In the genomic region with DNA sequence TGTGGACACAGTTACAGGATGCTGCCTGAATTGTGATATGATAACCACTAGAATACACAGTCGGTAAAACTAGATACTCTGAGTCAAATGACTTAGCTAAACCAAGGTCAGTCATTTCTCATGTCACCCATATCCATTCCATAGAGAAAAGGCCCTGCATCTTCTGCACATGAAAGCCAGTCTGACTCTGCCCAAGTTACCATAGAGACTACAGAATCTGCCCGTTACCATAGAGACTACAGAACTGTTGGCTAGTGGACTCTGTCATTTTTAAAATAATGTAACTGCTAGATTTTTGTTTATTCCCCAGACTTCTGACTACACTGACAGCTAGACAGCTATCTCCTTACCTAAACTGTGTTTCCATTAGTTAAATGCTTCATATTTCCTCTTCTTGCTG, we compare ENCODE assay signal across 21 mouse cellular contexts. TPM values are rescaled to one million over a fixed set of nuclear protein-coding genes. Genes with fewer than 3 reads are reported as not detected.
A peak's percentile ranks its signal among the peaks of the same experiment; 100 is the strongest.
DNase-seq lines count a peak whose midpoint lies in the region; ATAC-seq lines count a peak whose summit lies in the region.
"Had no signal": no experiment of that assay in that cellular context is flagged by ENCODE, and none has a peak within 500 bp of the region (broad histone marks: within the 10 kb centered on the region; RNA-seq: fewer than 3 reads in every experiment).

No protein-coding gene starts in this region.

- peak; percentile 39; the same call in 1 of the 2 replicates for ATAC-seq in forebrain, embryonic 16.5 days
- no peak for ATAC-seq in forebrain, embryonic 14.5 days
- 0 out of 2 replicates have a peak, but pooled peaks have one; percentile 27 for ATAC-seq in hindbrain, embryonic 16.5 days
- ATAC-seq in hindbrain, embryonic 13.5 days (ENCODE audit: low FRiP score), result no peak
- ATAC-seq in midbrain, embryonic 15.5 days (replicated peaks), result 0 out of 2 replicates have a peak, but pooled peaks have one; percentile 50
- no peak for ATAC-seq in midbrain, embryonic 13.5 days
- ATAC-seq: hindbrain, postnatal 0 days; inflammation-experienced regulatory T-cells, adult 6 months had no signal

- 83% methylated on average over 2 of the region's 2 CpGs for WGBS in forebrain, embryonic 16.5 days
- 94% methylated on average over 2 of the region's 2 CpGs for WGBS in forebrain, embryonic 14.5 days
- 72% methylated on average over 2 of the region's 2 CpGs for WGBS in hindbrain, embryonic 16.5 days
- 80% methylated on average over 2 of the region's 2 CpGs for WGBS in hindbrain, embryonic 13.5 days
- WGBS in midbrain, embryonic 15.5 days, result 80% methylated on average over 2 of the region's 2 CpGs
- WGBS in midbrain, embryonic 13.5 days, result 88% methylated on average over 2 of the region's 2 CpGs

- no peaks in the 10 kb centered on the region for H3K36me3 ChIP-seq in forebrain, embryonic 16.5 days (ENCODE audit: control insufficient read depth, insufficient read depth)
- no peaks in the 10 kb centered on the region for H3K36me3 ChIP-seq in forebrain, embryonic 14.5 days (ENCODE audit: control insufficient read depth, insufficient read depth, low read length)
- no peaks in the 10 kb centered on the region for H3K36me3 ChIP-seq in hindbrain, embryonic 16.5 days (ENCODE audit: control insufficient read depth, insufficient read depth, low read length)
- H3K36me3 ChIP-seq in hindbrain, embryonic 13.5 days, result no peaks in the 10 kb centered on the region; the same call in 1 of the 2 replicates
- H3K36me3 ChIP-seq in midbrain, embryonic 15.5 days (replicated peaks), result no peaks in the 10 kb centered on the region
- no peaks in the 10 kb centered on the region for H3K36me3 ChIP-seq in midbrain, embryonic 13.5 days
- H3K36me3 ChIP-seq: embryonic facial prominence, embryonic 12.5 days; embryonic facial prominence, embryonic 15.5 days; hindbrain, embryonic 12.5 days had no signal

- H3K4me2 ChIP-seq in forebrain, embryonic 16.5 days (ENCODE audit: low read length), result no peak overlapping the region
- no peak overlapping the region for H3K4me2 ChIP-seq in forebrain, embryonic 14.5 days (ENCODE audit: low read length)
- H3K4me2 ChIP-seq in hindbrain, embryonic 16.5 days (ENCODE audit: low read length), result no peak overlapping the region
- no peak overlapping the region for H3K4me2 ChIP-seq in hindbrain, embryonic 13.5 days
- H3K4me2 ChIP-seq in midbrain, embryonic 15.5 days, result no peak overlapping the region
- no peak overlapping the region for H3K4me2 ChIP-seq in midbrain, embryonic 13.5 days (replicated peaks)
- H3K4me2 ChIP-seq: embryonic facial prominence, embryonic 12.5 days; embryonic facial prominence, embryonic 15.5 days; heart, embryonic 11.5 days; hindbrain, embryonic 12.5 days had no signal

- DNase-seq in forebrain, embryonic 14.5 days (ENCODE audit: low spot score), result no peak
- DNase-seq in brain, adult 2 months (ENCODE audit: low read depth, low spot score), result peak; percentile 48
- DNase-seq: adrenal gland, postnatal 10 days; adrenal gland, postnatal 36 days; cerebellum, adult 11 months; cerebellum, adult 2 months; cerebellum, adult 9-11 months; cerebellum, postnatal 25 days; gastrocnemius, adult 2 months; gastrocnemius, postnatal 14 days had no signal

- 0 out of 2 replicates have a peak, but pooled peaks cover 2% of the 10 kb centered on the region for H3K27me3 ChIP-seq in forebrain, embryonic 16.5 days (replicated peaks; ENCODE audit: control insufficient read depth, insufficient read depth, low read length)
- H3K27me3 ChIP-seq in forebrain, embryonic 14.5 days (replicated peaks; ENCODE audit: control insufficient read depth, insufficient read depth, low read length), result 0 out of 2 replicates have a peak, but pooled peaks cover 3% of the 10 kb centered on the region
- H3K27me3 ChIP-seq in hindbrain, embryonic 16.5 days (replicated peaks; ENCODE audit: control insufficient read depth, insufficient read depth, low read length), result no peaks in the 10 kb centered on the region; the same call in 1 of the 2 replicates
- H3K27me3 ChIP-seq in hindbrain, embryonic 13.5 days, result peaks cover 31% of the 10 kb centered on the region
- H3K27me3 ChIP-seq in midbrain, embryonic 15.5 days (replicated peaks), result no peaks in the 10 kb centered on the region; the same call in none of the 2 replicates
- peaks cover 21% of the 10 kb centered on the region for H3K27me3 ChIP-seq in midbrain, embryonic 13.5 days

- no peak overlapping the region for H3K4me3 ChIP-seq in forebrain, embryonic 16.5 days (replicated peaks; ENCODE audit: low read length)
- no peak overlapping the region for H3K4me3 ChIP-seq in forebrain, embryonic 14.5 days (ENCODE audit: low read depth, low read length)
- H3K4me3 ChIP-seq in hindbrain, embryonic 16.5 days (ENCODE audit: low read length), result no peak overlapping the region
- no peak overlapping the region for H3K4me3 ChIP-seq in hindbrain, embryonic 13.5 days
- H3K4me3 ChIP-seq in midbrain, embryonic 15.5 days, result no peak overlapping the region
- H3K4me3 ChIP-seq in midbrain, embryonic 13.5 days (replicated peaks), result no peak overlapping the region
- H3K4me3 ChIP-seq: embryonic facial prominence, embryonic 12.5 days; embryonic facial prominence, embryonic 15.5 days; gastrocnemius, adult 2 months; hindbrain, embryonic 12.5 days had no signal

- no peaks in the 10 kb centered on the region; the same call in 1 of the 2 replicates for H3K4me1 ChIP-seq in forebrain, embryonic 16.5 days (replicated peaks; ENCODE audit: control insufficient read depth, insufficient read depth, low read length)
- no peaks in the 10 kb centered on the region for H3K4me1 ChIP-seq in forebrain, embryonic 14.5 days (ENCODE audit: control insufficient read depth, insufficient read depth, low read length)
- no peaks in the 10 kb centered on the region for H3K4me1 ChIP-seq in hindbrain, embryonic 16.5 days (ENCODE audit: control insufficient read depth, insufficient read depth, low read depth, low read length)
- H3K4me1 ChIP-seq in hindbrain, embryonic 13.5 days (replicated peaks), result no peaks in the 10 kb centered on the region
- H3K4me1 ChIP-seq in midbrain, embryonic 15.5 days, result no peaks in the 10 kb centered on the region
- H3K4me1 ChIP-seq in midbrain, embryonic 13.5 days (replicated peaks), result no peaks in the 10 kb centered on the region
- H3K4me1 ChIP-seq: embryonic facial prominence, embryonic 12.5 days; hindbrain, embryonic 12.5 days had no signal

- no peak overlapping the region for H3K9ac ChIP-seq in forebrain, embryonic 16.5 days (replicated peaks; ENCODE audit: low read depth, low read length)
- no peak overlapping the region for H3K9ac ChIP-seq in forebrain, embryonic 14.5 days (ENCODE audit: low read length)
- H3K9ac ChIP-seq in hindbrain, embryonic 16.5 days (ENCODE audit: low read depth, low read length), result no peak overlapping the region
- no peak overlapping the region for H3K9ac ChIP-seq in hindbrain, embryonic 13.5 days
- no peak overlapping the region for H3K9ac ChIP-seq in midbrain, embryonic 15.5 days
- H3K9ac ChIP-seq in midbrain, embryonic 13.5 days (replicated peaks), result no peak overlapping the region
- H3K9ac ChIP-seq: embryonic facial prominence, embryonic 12.5 days; embryonic facial prominence, embryonic 15.5 days; hindbrain, embryonic 12.5 days had no signal

- H3K27ac ChIP-seq in forebrain, embryonic 16.5 days (ENCODE audit: low read length), result no peak overlapping the region
- no peak overlapping the region for H3K27ac ChIP-seq in forebrain, embryonic 14.5 days (ENCODE audit: low read depth, low read length)
- H3K27ac ChIP-seq in hindbrain, embryonic 16.5 days (ENCODE audit: low read depth, low read length), result no peak overlapping the region
- H3K27ac ChIP-seq in hindbrain, embryonic 13.5 days, result no peak overlapping the region
- no peak overlapping the region for H3K27ac ChIP-seq in midbrain, embryonic 15.5 days
- H3K27ac ChIP-seq in midbrain, embryonic 13.5 days, result no peak overlapping the region
- H3K27ac ChIP-seq: embryonic facial prominence, embryonic 12.5 days; embryonic facial prominence, embryonic 15.5 days; gastrocnemius, adult 2 months; hindbrain, embryonic 12.5 days; hindbrain, postnatal 0 days had no signal

- no peaks in the 10 kb centered on the region for H3K9me3 ChIP-seq in forebrain, embryonic 16.5 days (ENCODE audit: control insufficient read depth, low read length)
- H3K9me3 ChIP-seq in forebrain, embryonic 14.5 days (replicated peaks; ENCODE audit: control insufficient read depth, low read length), result no peaks in the 10 kb centered on the region
- H3K9me3 ChIP-seq in hindbrain, embryonic 16.5 days (ENCODE audit: control insufficient read depth, low read length), result no peaks in the 10 kb centered on the region
- no peaks in the 10 kb centered on the region for H3K9me3 ChIP-seq in hindbrain, embryonic 13.5 days
- no peaks in the 10 kb centered on the region for H3K9me3 ChIP-seq in midbrain, embryonic 15.5 days
- no peaks in the 10 kb centered on the region for H3K9me3 ChIP-seq in midbrain, embryonic 13.5 days
- H3K9me3 ChIP-seq: embryonic facial prominence, embryonic 12.5 days; embryonic facial prominence, embryonic 15.5 days; hindbrain, embryonic 12.5 days had no signal

RNA-seq across cellular contexts. Expression of gene 4931440F15Rik, which starts 2.3 kb away (rescaled TPM):
- 0.34 and 0.54 TPM in 2 replicates for polyA plus RNA-seq in forebrain, embryonic 16.5 days (2015; fragmentation: Nextera tagmentation; extraction: Ambion mirVana)
- 0.11 and 0.15 TPM in 2 replicates for polyA plus RNA-seq in forebrain, embryonic 14.5 days (2014; fragmentation: Nextera tagmentation; extraction: Ambion mirVana)
- polyA plus RNA-seq in hindbrain, embryonic 16.5 days (2015; fragmentation: Nextera tagmentation; extraction: Ambion mirVana), result 0.83 and 0.85 TPM in 2 replicates
- polyA plus RNA-seq in hindbrain, embryonic 13.5 days (2015; fragmentation: Nextera tagmentation; extraction: Ambion mirVana), result 0.32 and 0.58 TPM in 2 replicates
- polyA plus RNA-seq in midbrain, embryonic 15.5 days (2015; fragmentation: Nextera tagmentation; extraction: Ambion mirVana), result 0.72 and 0.74 TPM in 2 replicates
- polyA plus RNA-seq in midbrain, embryonic 13.5 days (2015; fragmentation: Nextera tagmentation; extraction: Ambion mirVana), result 0.36 and 0.44 TPM in 2 replicates

Comparison
In these comparisons a context has a peak if more than half of its experiments do, and no peak if none do; other contexts are left out.
1. ATAC-seq: peak in forebrain, embryonic 16.5 days (single experiment), hindbrain, embryonic 16.5 days (single experiment) and midbrain, embryonic 15.5 days (single experiment); none in forebrain, embryonic 14.5 days (single experiment), hindbrain, embryonic 13.5 days (single experiment) and midbrain, embryonic 13.5 days (single experiment).